Mouse (Mus musculus): Measurements from ENCODE around the gene Srsf6.

Gene Srsf6

DNA sequence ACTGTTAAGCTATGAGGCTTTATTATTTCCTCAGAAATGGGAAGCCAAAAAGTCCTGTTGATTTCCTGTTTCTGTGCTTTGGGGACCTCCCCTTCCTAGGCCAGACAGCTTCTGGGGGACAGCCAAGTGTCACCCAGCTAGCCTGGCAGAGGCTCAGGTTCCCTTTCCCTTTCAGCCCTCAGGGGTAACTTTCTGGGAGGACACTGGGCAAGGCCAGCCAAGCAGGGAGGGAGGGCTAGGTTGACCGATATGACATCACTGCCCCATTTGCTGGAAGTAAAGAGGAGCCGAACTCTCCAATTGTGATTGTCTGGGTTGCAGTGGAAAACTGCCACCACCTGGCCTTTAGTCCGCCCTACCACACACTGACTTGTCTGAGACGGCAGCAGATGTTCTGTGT lies 44.7 kb downstream of the Srsf6 start:
- in situ Hi-C loops (cut with MboI; ENCODE audit: low sequenced_read_pairs) = no loop called here

DNA sequence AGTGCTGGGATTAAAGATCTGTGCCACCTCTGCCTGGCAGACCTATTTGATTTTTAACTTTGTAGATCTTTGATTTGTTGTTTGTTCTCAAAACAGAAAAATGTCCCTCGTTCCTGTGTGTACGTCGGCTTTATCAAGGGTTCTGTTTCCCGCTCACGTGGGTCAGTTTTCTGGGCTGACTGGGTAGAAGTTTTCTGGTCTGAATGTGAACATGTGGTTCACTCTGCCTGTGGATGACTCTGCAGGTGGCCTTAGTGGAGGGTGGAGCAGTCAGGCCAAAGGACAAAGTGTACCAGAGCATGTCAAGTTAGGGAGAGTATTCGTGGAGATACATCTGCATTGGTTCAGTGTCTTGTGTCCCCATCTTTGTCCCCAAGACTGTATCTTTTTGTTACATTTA lies 53.1 kb downstream of the Srsf6 start:
- in situ Hi-C loops (cut with MboI; ENCODE audit: low sequenced_read_pairs) = no loop called here

- in situ Hi-C loops (cut with MboI; ENCODE audit: low sequenced_read_pairs) = no loop called here
Observed at GRCm38 (mm10) chr2:162985923-162986322, 54.6 kb downstream of the Srsf6 start.
